Mouse (Mus musculus) CH12.LX (cell line): ENCODE results near the gene Hist1h3f. TPM values are rescaled to one million over a fixed set of nuclear protein-coding genes. Genes with fewer than 3 reads are reported as not detected.

Experiments used
- DNase-seq: peaks from one replicate; pipeline ENCODE4 v3.0.0-alpha.2; 2013; ENCODE audit errors: extremely low read depth
- H3K27ac ChIP-seq: 2 replicates; pipeline ENCODE4 v1.5.1; 2012; ENCODE audit warnings: low read depth, mild to moderate bottlenecking, control low read depth, moderate library complexity; ENCODE audit not compliant: insufficient read depth
- H3K27me3 ChIP-seq: replicated peaks from 2 replicates; pipeline ENCODE3; 2012; ENCODE audit warnings: inconsistent platforms
- H3K36me3 ChIP-seq, 2 experiments: replicated peaks in 1 of 2; 2 replicates each; pipeline versions ENCODE3 to v1.6.1; 2012; ENCODE audit warnings: inconsistent platforms in 1 of 2, low read length in 1 of 2, mild to moderate bottlenecking in 1 of 2, mixed read lengths in 1 of 2, moderate library complexity in 1 of 2; ENCODE audit not compliant: control insufficient read depth in 1 of 2, insufficient read depth in 1 of 2
- H3K4me1 ChIP-seq, 2 experiments: 2 replicates each; pipeline ENCODE4 v1.6.1; 2012; ENCODE audit warnings: inconsistent platforms in 1 of 2, moderate library complexity in 1 of 2; ENCODE audit not compliant: insufficient read depth in 2 of 2, control insufficient read depth in 1 of 2
- H3K4me2 ChIP-seq: 2 replicates; pipeline ENCODE4 v1.6.1; 2012; ENCODE audit warnings: low read depth, mild to moderate bottlenecking, control low read depth; ENCODE audit not compliant: poor library complexity, insufficient read depth, severe bottlenecking
- H3K4me3 ChIP-seq, 3 experiments: fragments of 150-350 bp in 1 of 3; sonication (generic) in 1 of 3; replicated peaks in 1 of 3; 2 replicates each; pipeline versions ENCODE3 to v1.5.1; 2011 to 2012; ENCODE audit warnings: low read depth in 2 of 3, low read length in 2 of 3, mild to moderate bottlenecking in 2 of 3, moderate library complexity in 2 of 3, control low read depth in 1 of 3, improper control_type of control experiment in 1 of 3, inconsistent platforms in 1 of 3, mixed read lengths in 1 of 3; ENCODE audit not compliant: poor library complexity in 1 of 3
- H3K79me2 ChIP-seq: replicated peaks from 2 replicates; pipeline ENCODE4 v1.6.1; 2012; ENCODE audit warnings: mild to moderate bottlenecking, moderate library complexity; ENCODE audit not compliant: control insufficient read depth, poor library complexity, insufficient read depth, severe bottlenecking; ENCODE audit errors: extremely low read depth
- H3K9ac ChIP-seq: 2 replicates; pipeline ENCODE4 v1.6.1; 2012; ENCODE audit warnings: low read depth, mild to moderate bottlenecking, control low read depth, moderate library complexity; ENCODE audit not compliant: insufficient read depth
- H3K9me3 ChIP-seq: replicated peaks from 2 replicates; pipeline ENCODE3; 2012; ENCODE audit warnings: low read length, inconsistent platforms, mixed read lengths
- BHLHE40 ChIP-seq: IDR thresholded peaks from 2 replicates; pipeline ENCODE4 v1.6.1; 2011; ENCODE audit warnings: mild to moderate bottlenecking, low read depth, low read length, improper control_type of control experiment
- CHD1 ChIP-seq: IDR thresholded peaks from 2 replicates; pipeline ENCODE4 v1.6.1; 2012; ENCODE audit warnings: low read depth, low read length, improper control_type of control experiment, inconsistent platforms
- CHD2 ChIP-seq: IDR thresholded peaks from 2 replicates; pipeline ENCODE4 v1.6.1; 2011; ENCODE audit warnings: low read length, improper control_type of control experiment
- ELF1 ChIP-seq: IDR thresholded peaks from 2 replicates; pipeline ENCODE4 v1.6.1; 2014; ENCODE audit warnings: low read depth, mild to moderate bottlenecking, inconsistent platforms, low read length, improper control_type of control experiment
- EP300 ChIP-seq: IDR thresholded peaks from 2 replicates; pipeline ENCODE4 v1.6.1; 2011; ENCODE audit warnings: low read length, improper control_type of control experiment
- ETS1 ChIP-seq: conservative IDR thresholded peaks from 2 replicates; pipeline ENCODE4 v1.6.1; 2012; ENCODE audit warnings: low read depth, mild to moderate bottlenecking, inconsistent platforms, low read length, improper control_type of control experiment, moderate library complexity
- GABPA ChIP-seq: IDR thresholded peaks from 2 replicates; pipeline ENCODE4 v1.6.1; 2012; ENCODE audit warnings: low read depth, low read length, improper control_type of control experiment, inconsistent platforms; ENCODE audit not compliant: insufficient replicate concordance
- IRF4 ChIP-seq: IDR thresholded peaks from 2 replicates; pipeline ENCODE4 v1.6.1; 2014; ENCODE audit warnings: low read depth, mild to moderate bottlenecking, inconsistent platforms, low read length, improper control_type of control experiment
- JUN ChIP-seq: IDR thresholded peaks from 2 replicates; pipeline ENCODE4 v1.6.1; 2011; ENCODE audit warnings: low read depth, mild to moderate bottlenecking, low read length, improper control_type of control experiment, moderate library complexity; ENCODE audit not compliant: insufficient read depth
- JUND ChIP-seq: conservative IDR thresholded peaks from 2 replicates; pipeline ENCODE4 v1.6.1; 2011; ENCODE audit warnings: low read depth, low read length, improper control_type of control experiment
- MAZ ChIP-seq: IDR thresholded peaks from 2 replicates; pipeline ENCODE4 v1.6.1; 2012; ENCODE audit warnings: low read depth, mild to moderate bottlenecking, inconsistent platforms, low read length, improper control_type of control experiment, moderate library complexity
- MEF2A ChIP-seq: IDR thresholded peaks from 2 replicates; pipeline ENCODE4 v1.6.1; 2014; ENCODE audit warnings: low read depth, mild to moderate bottlenecking, inconsistent platforms, low read length, improper control_type of control experiment, borderline replicate concordance
- MYC ChIP-seq: IDR thresholded peaks from 2 replicates; pipeline ENCODE4 v1.6.1; 2011; ENCODE audit warnings: low read depth, mild to moderate bottlenecking, improper control_type of control experiment, low read length
- NELFE ChIP-seq: IDR thresholded peaks from 2 replicates; pipeline ENCODE4 v1.6.1; 2011; ENCODE audit warnings: low read depth, low read length, improper control_type of control experiment
- NRF1 ChIP-seq: IDR thresholded peaks from 2 replicates; pipeline ENCODE4 v1.6.1; 2014; ENCODE audit warnings: low read depth, mild to moderate bottlenecking, inconsistent platforms, low read length, improper control_type of control experiment, moderate library complexity
- PAX5 ChIP-seq: IDR thresholded peaks from 2 replicates; pipeline ENCODE4 v1.6.1; 2012; ENCODE audit warnings: low read length, inconsistent platforms, mixed read lengths
- POLR2A ChIP-seq: IDR thresholded peaks from 2 replicates; pipeline ENCODE4 v1.6.1; 2011; ENCODE audit warnings: low read depth, mild to moderate bottlenecking, improper control_type of control experiment, low read length
- POLR2AphosphoS2 ChIP-seq: IDR thresholded peaks from 2 replicates; pipeline ENCODE4 v1.6.1; 2011; ENCODE audit warnings: low read depth, low read length, improper control_type of control experiment
- RAD21 ChIP-seq: IDR thresholded peaks from 2 replicates; pipeline ENCODE4 v1.6.1; 2011; ENCODE audit warnings: low read depth, mild to moderate bottlenecking, low read length, improper control_type of control experiment, moderate library complexity
- SIN3A ChIP-seq: IDR thresholded peaks from 2 replicates; pipeline ENCODE4 v1.6.1; 2012; ENCODE audit warnings: low read length, improper control_type of control experiment, inconsistent platforms
- TCF12 ChIP-seq: IDR thresholded peaks from 2 replicates; pipeline ENCODE4 v1.6.1; 2014; ENCODE audit warnings: low read depth, mild to moderate bottlenecking, inconsistent platforms, low read length, improper control_type of control experiment
- UBTF ChIP-seq: IDR thresholded peaks from 2 replicates; pipeline ENCODE4 v1.6.1; 2012; ENCODE audit warnings: low read depth, mild to moderate bottlenecking, inconsistent platforms, low read length, improper control_type of control experiment, moderate library complexity
- USF1 ChIP-seq: IDR thresholded peaks from 2 replicates; pipeline ENCODE4 v1.6.1; 2014; ENCODE audit warnings: low read depth, mild to moderate bottlenecking, inconsistent platforms, low read length, improper control_type of control experiment
- ZC3H11A ChIP-seq: IDR thresholded peaks from 2 replicates; pipeline ENCODE4 v1.6.1; 2012; ENCODE audit warnings: low read depth, mild to moderate bottlenecking, inconsistent platforms, low read length, improper control_type of control experiment
- ZKSCAN1 ChIP-seq: IDR thresholded peaks from 2 replicates; pipeline ENCODE4 v1.6.1; 2012; ENCODE audit warnings: low read depth, inconsistent platforms, low read length, improper control_type of control experiment, borderline replicate concordance
- ZMIZ1 ChIP-seq: IDR thresholded peaks from 2 replicates; pipeline ENCODE4 v1.6.1; 2012; ENCODE audit warnings: low read depth, mild to moderate bottlenecking, inconsistent platforms, low read length, improper control_type of control experiment
- dilution Hi-C: fragments of 300-500 bp; cut with MboI; formaldehyde crosslinking; loops from 2 replicates; pipeline ENCODE4 v1.14.3; 2020; ENCODE audit warnings: low sequenced_read_pairs; ENCODE audit not compliant: extremely low pct_unique_long_range_greater_than_20kb, extremely low pct_ligation_motif_present
- in situ Hi-C: fragments of 300-500 bp; cut with MboI; formaldehyde crosslinking; loops from 3 replicates; pipeline ENCODE4 v1.14.3; 2019; ENCODE audit warnings: low sequenced_read_pairs, low pct_ligation_motif_present, low pct_unique_long_range_greater_than_20kb, mixed read lengths
- polyA plus RNA-seq: library from polyadenylated mRNA; unstranded; fragments of >175 nt; gene quantifications from 2 replicates; pipeline ENCODE4 v1.2.1, GENCODE M21; 2012; ENCODE audit warnings: low read depth; ENCODE audit not compliant: insufficient read length
- total RNA-seq, 2 experiments: library from RNA; depleted of rRNA; stranded (reverse); fragments of 300-350 nt in 1 of 2; fragments of >200 nt in 1 of 2; gene quantifications; 2 replicates each; pipeline ENCODE4 v1.2.3; 2012 to 2014

The Hist1h3f gene
- total and polyA plus RNA-seq, 3 experiments, result 0.30 to 553 (median 8.0) TPM

- TF ChIP-seq ETS1 (no peak), CHD2 (peak; percentile 90; the same call in 1 of the 2 replicates), BHLHE40 (peak; percentile 64; the same call in 1 of the 2 replicates), ELF1 (0 out of 2 replicates have a peak, but pooled peaks have one; percentile 44), USF1 (no peak), JUN (no peak), MEF2A (peak; percentile 48; the same call in 1 of the 2 replicates), UBTF (no peak), RAD21 (no peak), ZMIZ1 (peak; percentile 99), POLR2AphosphoS2 (peak; percentile 100)
Observed at GRCm38 (mm10) chr13:23555839-23556416, 12.1 kb downstream of the Hist1h3f start (continued).

GRCm38 (mm10) chr13:23556906-23557305, 13.1 kb downstream of the Hist1h3f start:
- Histone ChIP-seq H3K27ac (peak overlapping the region; percentile 70), H3K4me1 (peaks cover 4 to 23% of the 10 kb centered on the region in 2 experiments; a peak in 3 of 4 replicates), H3K36me3 (no peaks in the 10 kb centered on the region), H3K9ac (peak overlapping the region; percentile 58; the same call in 1 of the 2 replicates), H3K4me3 (no peak overlapping the region), H3K79me2 (no peaks in the 10 kb centered on the region), H3K9me3 (no peaks in the 10 kb centered on the region), H3K4me2 (peak overlapping the region; percentile 74), H3K27me3 (no peaks in the 10 kb centered on the region)
- no peak for TF ChIP-seq MAZ
- no peak for TF ChIP-seq NRF1
- no peak for TF ChIP-seq POLR2A
- TF ChIP-seq RAD21, result no peak
- TF ChIP-seq CHD1, result no peak
- TF ChIP-seq SIN3A, result no peak
- no peak for TF ChIP-seq ZC3H11A
- no peak for TF ChIP-seq ETS1
- TF ChIP-seq GABPA, result no peak
- TF ChIP-seq CHD2, result no peak
- TF ChIP-seq MYC, result no peak
- TF ChIP-seq JUND, result no peak
- TF ChIP-seq EP300, result no peak
- no peak for TF ChIP-seq IRF4
- no peak for TF ChIP-seq ZKSCAN1
- TF ChIP-seq ZMIZ1, result no peak
- no peak for TF ChIP-seq TCF12
- no peak for TF ChIP-seq NELFE
- no peak for TF ChIP-seq PAX5
- in situ Hi-C loops, result loop anchor here (25.0 kb wide), 1 partner anchor 1820 kb away; the partner anchor contains the start of gene Hist1h4j
- no peak for DNase-seq
- dilution Hi-C loops, result no loop called here
